Mouse (Mus musculus) ovary, postnatal 36 days (tissue): ENCODE results near the gene P2rx1.
A peak's percentile ranks its signal among the peaks of the same experiment; 100 is the strongest.

Source experiments
- DNase-seq: peaks from one replicate; pipeline ENCODE4 v3.0.0; 2022; ENCODE audit warnings: low spot score, mixed read lengths

Gene P2rx1

DNA sequence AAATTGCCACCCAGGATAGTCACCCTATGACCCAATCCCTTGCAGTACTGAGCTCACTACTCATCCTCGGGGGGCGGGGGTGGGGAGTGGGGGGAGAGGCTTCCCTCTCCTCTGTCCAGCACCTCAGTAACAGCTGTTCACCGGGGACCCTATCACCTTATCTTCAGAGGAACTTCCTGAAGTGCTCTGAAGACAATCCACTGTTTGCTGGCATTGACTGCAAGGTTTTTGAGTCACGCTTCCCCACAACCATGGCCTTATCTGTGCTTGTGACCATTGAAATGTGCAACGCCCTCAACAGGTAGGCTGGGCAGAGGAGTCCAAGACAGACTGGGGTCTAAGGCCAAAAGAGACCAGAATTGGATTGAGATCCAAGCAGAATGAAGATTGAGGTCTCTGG is 11.1 kb upstream of the P2rx1 start:
- DNase-seq: no peak

- no peak for DNase-seq
Observed at GRCm38 (mm10) chr11:72989044-72989443, 9.9 kb upstream of the P2rx1 start.

- DNase-seq: no peak
Observed at GRCm38 (mm10) chr11:72990688-72991087, 8.2 kb upstream of the P2rx1 start.

- no peak for DNase-seq
Observed at GRCm38 (mm10) chr11:72991961-72992360, 6.9 kb upstream of the P2rx1 start.

DNA sequence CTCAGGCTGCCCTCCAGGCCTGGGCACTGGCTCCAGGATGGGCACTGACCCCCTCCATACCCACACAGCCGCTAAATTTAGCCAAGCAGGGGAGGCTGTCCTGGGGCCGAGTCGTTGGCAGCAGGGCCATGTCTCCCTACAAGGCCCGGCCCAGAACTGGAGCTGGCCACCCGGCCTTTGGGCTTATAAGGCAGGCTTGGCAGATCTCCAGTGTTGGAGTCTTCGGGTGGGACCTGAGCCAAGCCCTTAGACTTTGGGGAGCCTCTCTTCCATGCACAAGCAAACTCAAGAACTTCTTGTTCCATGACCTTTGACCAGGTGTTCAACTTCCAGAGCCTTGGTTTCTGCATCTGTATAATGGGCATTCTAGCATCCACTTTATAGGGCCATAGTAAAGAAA is 2.6 kb upstream of the P2rx1 start:
- DNase-seq: no peak

DNA sequence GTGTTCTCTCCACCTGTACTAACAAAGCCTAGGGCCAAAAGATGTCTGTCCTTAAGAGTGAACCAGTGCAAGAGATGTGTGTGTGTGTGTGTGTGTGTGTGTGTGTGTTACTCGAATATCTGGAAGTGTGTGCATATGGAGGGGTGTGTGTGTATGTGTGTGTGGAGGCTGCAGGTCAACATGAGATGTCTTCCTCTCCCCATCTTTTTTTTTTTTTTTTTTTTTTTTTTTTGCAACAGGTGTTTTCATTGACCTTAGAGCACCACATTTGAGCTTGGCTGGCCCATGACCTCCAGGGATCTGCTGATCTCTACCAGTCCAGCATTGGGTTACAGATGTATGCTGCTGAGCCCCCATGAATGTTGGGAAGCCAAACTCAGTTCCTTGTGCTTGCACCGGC is 2.1 kb upstream of the P2rx1 start:
- DNase-seq: no peak

- no peak for DNase-seq
Observed at GRCm38 (mm10) chr11:72997529-72998326, 1.2 kb upstream of the P2rx1 start.

DNA sequence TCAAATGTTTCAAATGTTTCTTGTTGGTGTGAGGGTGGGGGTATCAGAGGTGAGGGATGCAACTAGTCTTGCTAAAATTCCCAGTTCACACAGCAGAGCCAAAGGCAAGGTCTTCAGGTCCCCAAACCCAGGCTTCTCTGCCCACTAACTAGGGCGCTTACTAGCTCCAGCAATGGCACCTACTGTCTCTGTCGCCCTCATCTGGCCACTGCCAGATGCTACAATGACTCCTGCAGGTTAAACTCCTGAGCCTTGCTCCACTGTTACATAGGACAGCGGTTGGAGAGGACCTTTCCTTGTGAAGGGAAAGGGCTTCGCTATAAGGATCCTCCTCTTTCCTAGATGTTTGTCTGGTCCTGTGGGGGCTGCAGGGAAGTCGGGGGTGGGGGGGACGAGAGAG is 2.1 kb downstream of the P2rx1 start:
- DNase-seq: peak; percentile 73

DNA sequence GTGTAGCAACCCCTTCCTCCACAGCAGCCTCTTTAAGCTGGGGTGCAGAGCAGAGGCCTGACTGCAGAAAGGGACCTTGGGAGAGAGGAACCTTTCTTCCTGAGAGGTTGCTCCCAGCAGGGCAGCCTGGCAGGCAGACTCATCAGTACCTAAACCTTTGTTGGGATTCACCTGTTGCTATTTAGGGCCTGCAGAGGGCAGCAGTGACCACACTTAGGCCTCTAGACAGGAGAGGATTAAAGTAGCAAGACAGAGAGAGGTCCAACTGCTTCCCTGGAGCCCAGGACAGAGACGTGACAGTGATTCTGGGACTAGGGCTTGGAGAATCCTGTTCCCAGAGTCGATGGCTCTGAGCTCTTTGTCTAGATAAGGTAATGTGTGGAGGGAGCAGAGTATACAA is 7.5 kb downstream of the P2rx1 start:
- DNase-seq: peak; percentile 33

DNA sequence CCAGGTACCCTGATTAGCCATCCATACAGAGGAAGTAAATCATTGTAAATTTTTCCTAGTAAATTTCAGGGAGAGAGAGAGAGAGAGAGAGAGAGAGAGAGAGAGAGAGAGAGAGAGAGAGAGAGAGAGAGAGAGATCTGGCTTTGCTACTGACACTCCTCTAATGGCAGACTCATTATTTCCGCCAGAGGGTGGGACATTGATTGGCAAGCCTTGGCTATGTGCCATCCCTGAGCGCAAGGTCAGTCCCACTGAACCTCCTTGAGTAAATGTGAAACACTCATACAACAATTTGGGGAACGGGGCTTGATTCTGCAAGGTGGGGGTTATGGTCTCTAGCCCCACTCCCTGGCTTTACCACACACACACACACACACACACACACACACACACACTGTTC is 8.2 kb downstream of the P2rx1 start:
- DNase-seq: no peak

GRCm38 (mm10) chr11:73007698-73008481 is 9.0 kb downstream of the P2rx1 start:
- DNase-seq: peak; percentile 67

- no peak for DNase-seq
Observed at GRCm38 (mm10) chr11:73008826-73009225, 9.9 kb downstream of the P2rx1 start.

DNA sequence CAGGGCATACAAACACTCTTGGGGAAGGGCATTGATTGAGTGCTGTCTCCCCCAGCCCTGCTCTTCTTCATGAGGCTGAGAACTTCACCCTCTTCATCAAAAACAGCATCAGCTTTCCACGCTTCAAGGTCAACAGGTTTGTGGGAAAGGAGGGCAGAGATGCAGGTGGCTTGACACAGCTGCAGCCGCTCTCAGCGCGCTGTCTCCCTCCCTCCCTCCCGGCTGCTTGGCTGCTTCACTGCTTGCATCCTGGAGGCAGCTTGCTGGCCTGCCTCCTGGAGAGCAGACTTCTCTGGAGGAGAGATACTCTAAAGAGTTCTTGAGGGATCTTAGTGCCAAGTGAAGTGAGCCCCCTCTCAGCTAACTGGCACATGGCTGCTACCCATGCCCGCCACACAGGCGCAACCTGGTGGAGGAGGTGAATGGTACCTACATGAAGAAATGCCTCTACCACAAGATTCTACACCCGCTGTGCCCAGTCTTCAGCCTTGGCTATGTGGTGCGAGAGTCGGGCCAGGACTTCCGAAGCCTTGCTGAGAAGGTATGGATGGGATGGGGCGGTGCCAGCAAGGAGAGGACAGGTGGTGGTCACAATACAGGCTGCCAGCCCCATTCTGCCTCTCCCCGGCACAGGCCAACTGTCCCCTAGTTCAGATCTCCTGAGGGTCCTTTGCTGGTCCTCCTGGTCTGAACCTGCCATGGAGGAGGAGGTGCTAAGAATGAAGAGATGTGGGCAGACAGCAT is 10.8 kb downstream of the P2rx1 start:
- DNase-seq: no peak

DNA sequence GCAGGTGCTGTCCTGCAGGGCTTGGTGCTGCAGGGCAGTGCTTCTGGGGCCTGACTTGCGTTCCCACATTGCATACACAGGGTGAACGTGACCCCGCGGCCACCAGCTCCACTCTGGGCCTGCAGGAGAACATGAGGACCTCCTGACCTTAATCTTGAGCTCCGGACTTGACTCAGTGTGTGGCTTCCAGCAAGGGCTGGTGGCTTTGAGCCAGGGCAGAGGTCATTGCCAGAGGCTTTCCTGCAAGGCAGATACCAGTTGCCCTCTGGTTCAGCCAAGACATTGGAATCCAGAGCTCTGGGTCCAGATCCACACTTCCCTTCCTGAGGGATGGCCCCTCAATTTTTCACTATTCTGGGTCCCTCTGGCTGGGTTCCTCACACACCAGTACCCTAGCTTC is 15.1 kb downstream of the P2rx1 start:
- DNase-seq: peak; percentile 48

GRCm38 (mm10) chr11:73014831-73015344 is 16.0 kb downstream of the P2rx1 start:
- peak; percentile 32 for DNase-seq

DNA sequence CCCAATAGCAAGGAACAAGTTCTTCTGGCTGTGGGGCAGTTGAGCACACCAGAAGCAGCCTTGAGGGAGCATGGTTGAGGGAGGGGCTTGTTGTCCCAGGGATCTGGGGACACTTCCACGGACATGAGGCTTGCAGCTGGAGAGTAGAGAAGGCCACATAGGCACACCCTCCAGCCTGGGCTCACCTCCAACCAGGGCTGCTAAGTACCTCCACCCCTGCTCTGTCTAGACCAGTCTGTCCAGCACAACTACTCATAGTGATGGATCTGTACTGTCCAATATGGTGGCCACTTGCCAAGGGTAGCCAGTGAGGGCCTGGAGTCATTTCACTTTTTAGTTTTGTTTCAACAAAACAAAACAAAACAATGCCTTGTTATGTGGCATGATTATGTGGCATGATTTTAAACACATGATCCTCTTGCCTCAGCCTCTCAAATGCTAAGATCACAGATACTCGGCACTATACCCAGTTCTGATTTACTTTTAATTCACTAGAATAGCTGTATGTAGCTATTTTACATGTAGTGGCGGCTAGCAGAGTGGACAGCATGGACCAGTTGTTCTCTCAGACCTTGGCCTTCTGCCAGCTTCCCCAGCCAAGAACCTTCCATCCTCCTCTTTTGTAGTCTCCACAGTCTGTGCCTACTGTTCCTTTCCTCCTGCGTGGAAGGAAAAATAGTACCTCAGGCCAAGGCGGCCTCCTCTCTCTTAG is 16.6 kb downstream of the P2rx1 start:
- peak; percentile 43 for DNase-seq

GRCm38 (mm10) chr11:73016103-73016420 is 17.2 kb downstream of the P2rx1 start:
- DNase-seq: peak; percentile 23

DNA sequence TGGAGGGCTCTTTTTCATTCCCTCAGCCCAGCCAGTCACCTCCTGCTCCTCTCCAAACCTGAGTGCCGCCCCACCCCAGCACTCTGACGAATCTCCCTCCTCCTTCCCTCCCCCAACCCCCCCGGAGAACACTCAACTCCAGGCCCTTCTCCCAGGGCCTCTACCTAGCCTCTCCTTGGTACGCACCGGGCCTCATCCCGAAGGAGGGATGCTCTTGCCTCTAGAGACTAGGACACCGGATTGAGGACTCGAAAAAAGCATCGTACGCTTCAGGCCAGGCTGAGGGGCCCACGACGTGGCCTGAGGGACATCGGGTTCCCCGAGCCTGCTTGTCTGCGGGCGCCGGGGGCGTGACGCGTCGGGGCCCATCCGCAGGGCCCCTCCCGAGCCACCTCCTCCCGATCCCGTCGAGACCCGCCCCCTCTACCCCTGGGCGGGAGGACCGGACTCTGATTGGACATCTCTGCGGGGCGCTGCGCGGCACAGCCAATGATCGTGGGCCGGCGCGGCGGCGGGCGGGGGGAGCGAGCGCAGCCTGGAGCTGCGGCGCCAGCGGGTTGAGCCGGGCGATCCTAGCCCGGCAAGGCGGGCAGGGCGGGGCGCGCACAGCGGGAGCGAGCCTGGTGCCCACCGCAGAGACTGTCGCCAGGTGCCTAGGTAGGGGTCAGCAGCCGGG is 19.7 kb downstream of the P2rx1 start, which contains the start of gene Camkk1:
Gene Camkk1, plus strand, starts transcription at position 538 of the 676 bp plus-strand sequence.
- DNase-seq: peak; percentile 92

- peak; percentile 24 for DNase-seq
Observed at GRCm38 (mm10) chr11:73019147-73019795, 20.4 kb downstream of the P2rx1 start.

GRCm38 (mm10) chr11:73020953-73021800 is 22.3 kb downstream of the P2rx1 start:
- DNase-seq: no peak
